Mouse (Mus musculus): ENCODE results near the gene Prss53. TPM values are rescaled to one million over a fixed set of nuclear protein-coding genes. Genes with fewer than 3 reads are reported as not detected.
"Not testable (repeated sequence)": the region's sequence is repeated elsewhere in the genome, so short reads cannot be mapped to it uniquely, and the experiment has no call there.

Prss53 gene
- polyA plus RNA-seq, 1 experiment from 2014 or later = 1.2 TPM

GRCm38 (mm10) chr7:127840886-127841285 is 49.9 kb downstream of the Prss53 start:
- Histone ChIP-seq H3K9ac (peak overlapping the region; percentile 90), H3K4me2 (peak overlapping the region; percentile 92), H3K4me1 (replicated peaks) (peaks cover 14% of the 10 kb centered on the region), H3K9me3 (replicated peaks) (no peaks in the 10 kb centered on the region), H3K36me3 (peaks cover 18% of the 10 kb centered on the region), H3K27me3 (no peaks in the 10 kb centered on the region), H3K4me3 (peak overlapping the region; percentile 94), H3K27ac (peak overlapping the region; percentile 96)
- ATAC-seq (replicated peaks; ENCODE audit: insufficient number of reproducible peaks, insufficient read depth, low FRiP score, low read depth) = no peak
- 5% methylated on average over 15 of the region's 15 CpGs for WGBS

- peaks cover 18% of the 10 kb centered on the region for H3K36me3 ChIP-seq
- H3K27me3 ChIP-seq; H3K4me3 ChIP-seq; ATAC-seq (replicated peaks; ENCODE audit: insufficient number of reproducible peaks, insufficient read depth, low FRiP score, low read depth); H3K4me2 ChIP-seq; H3K27ac ChIP-seq; H3K9ac ChIP-seq; H3K9me3 ChIP-seq (replicated peaks): not testable (repeated sequence)
- H3K4me1 ChIP-seq (replicated peaks) = peaks cover 14% of the 10 kb centered on the region
- WGBS = 76% methylated on average over 2 of the region's 2 CpGs
Observed at GRCm38 (mm10) chr7:127840031-127840430, 50.7 kb downstream of the Prss53 start.

GRCm38 (mm10) chr7:127837878-127838277 is 52.9 kb downstream of the Prss53 start:
- not testable (repeated sequence) for ATAC-seq (replicated peaks; ENCODE audit: insufficient number of reproducible peaks, insufficient read depth, low FRiP score, low read depth); H3K4me2 ChIP-seq; H3K9ac ChIP-seq; H3K27me3 ChIP-seq; H3K9me3 ChIP-seq (replicated peaks); H3K36me3 ChIP-seq; H3K27ac ChIP-seq; H3K4me3 ChIP-seq
- peaks cover 12% of the 10 kb centered on the region for H3K4me1 ChIP-seq (replicated peaks)
- 73% methylated on average over 4 of the region's 4 CpGs for WGBS

GRCm38 (mm10) chr7:127837473-127837872 is 53.3 kb downstream of the Prss53 start:
- no peaks in the 10 kb centered on the region for H3K9me3 ChIP-seq (replicated peaks)
- no peak overlapping the region for H3K4me3 ChIP-seq
- H3K27ac ChIP-seq = no peak overlapping the region
- H3K4me2 ChIP-seq = no peak overlapping the region
- no peak for ATAC-seq (replicated peaks; ENCODE audit: insufficient number of reproducible peaks, insufficient read depth, low FRiP score, low read depth)
- no peaks in the 10 kb centered on the region for H3K27me3 ChIP-seq
- H3K36me3 ChIP-seq = no peaks in the 10 kb centered on the region
- H3K9ac ChIP-seq = no peak overlapping the region
- WGBS = 87% methylated on average over 5 of the region's 5 CpGs
- peaks cover 7% of the 10 kb centered on the region for H3K4me1 ChIP-seq (replicated peaks)

Other genes starting within 250 kb of the Prss53 start
- 37.2 and 45.7 TPM in 2 replicates for gene Bcl7c, start 182.0 kb downstream of the Prss53 start, polyA plus RNA-seq (2015; fragmentation: Nextera tagmentation; extraction: Ambion mirVana)
- 4.7 and 8.4 TPM in 2 replicates for gene Ctf1, start 178.2 kb downstream of the Prss53 start, polyA plus RNA-seq (2015; fragmentation: Nextera tagmentation; extraction: Ambion mirVana)
- 0.20 TPM in 1 of 2 replicates, not detected in the other for gene Ctf2, start 158.8 kb downstream of the Prss53 start, polyA plus RNA-seq (2015; fragmentation: Nextera tagmentation; extraction: Ambion mirVana)
- 1.4 and 2.2 TPM in 2 replicates for gene Fbxl19, start 146.4 kb downstream of the Prss53 start, polyA plus RNA-seq (2015; fragmentation: Nextera tagmentation; extraction: Ambion mirVana)
- 15.6 and 21.7 TPM in 2 replicates for gene Orai3, start 121.2 kb downstream of the Prss53 start, polyA plus RNA-seq (2015; fragmentation: Nextera tagmentation; extraction: Ambion mirVana)
- gene Setd1a, start 114.3 kb downstream of the Prss53 start, polyA plus RNA-seq (2015; fragmentation: Nextera tagmentation; extraction: Ambion mirVana) = 13.0 and 16.7 TPM in 2 replicates
- not detected in 2 replicates for gene Gm49388, start 105.4 kb downstream of the Prss53 start, polyA plus RNA-seq (2015; fragmentation: Nextera tagmentation; extraction: Ambion mirVana)
- 22.0 and 24.0 TPM in 2 replicates for gene Hsd3b7, start 90.4 kb downstream of the Prss53 start, polyA plus RNA-seq (2015; fragmentation: Nextera tagmentation; extraction: Ambion mirVana)
- gene Stx4a, start 66.7 kb downstream of the Prss53 start, polyA plus RNA-seq (2015; fragmentation: Nextera tagmentation; extraction: Ambion mirVana) = 50.5 and 51.0 TPM in 2 replicates
- gene Stx1b, start 66.4 kb downstream of the Prss53 start, polyA plus RNA-seq (2015; fragmentation: Nextera tagmentation; extraction: Ambion mirVana) = 1.4 and 2.1 TPM in 2 replicates
- gene Zfp646, start 14.7 kb downstream of the Prss53 start, polyA plus RNA-seq (2015; fragmentation: Nextera tagmentation; extraction: Ambion mirVana) = 5.3 and 7.0 TPM in 2 replicates
- gene Zfp668, start 14.1 kb downstream of the Prss53 start, polyA plus RNA-seq (2015; fragmentation: Nextera tagmentation; extraction: Ambion mirVana) = 7.9 and 11.1 TPM in 2 replicates
- gene Gm21974, start 4.5 kb upstream of the Prss53 start, polyA plus RNA-seq (2015; fragmentation: Nextera tagmentation; extraction: Ambion mirVana) = not detected in 2 replicates
- 95.9 and 126 TPM in 2 replicates for gene Vkorc1, start 4.6 kb upstream of the Prss53 start, polyA plus RNA-seq (2015; fragmentation: Nextera tagmentation; extraction: Ambion mirVana)
- 122 and 145 TPM in 2 replicates for gene Bckdk, start 13.1 kb upstream of the Prss53 start, polyA plus RNA-seq (2015; fragmentation: Nextera tagmentation; extraction: Ambion mirVana)
- gene Kat8, start 21.5 kb upstream of the Prss53 start, polyA plus RNA-seq (2015; fragmentation: Nextera tagmentation; extraction: Ambion mirVana) = 23.5 and 27.6 TPM in 2 replicates
- 1.9 and 6.0 TPM in 2 replicates for gene Prss8, start 39.1 kb upstream of the Prss53 start, polyA plus RNA-seq (2015; fragmentation: Nextera tagmentation; extraction: Ambion mirVana)
- 7.9 and 10.0 TPM in 2 replicates for gene Prss36, start 55.8 kb upstream of the Prss53 start, polyA plus RNA-seq (2015; fragmentation: Nextera tagmentation; extraction: Ambion mirVana)
- 254 and 307 TPM in 2 replicates for gene Fus, start 76.5 kb upstream of the Prss53 start, polyA plus RNA-seq (2015; fragmentation: Nextera tagmentation; extraction: Ambion mirVana)
- gene Pycard, start 102.9 kb upstream of the Prss53 start, polyA plus RNA-seq (2015; fragmentation: Nextera tagmentation; extraction: Ambion mirVana) = 42.8 and 56.1 TPM in 2 replicates
- gene Trim72, start 113.0 kb upstream of the Prss53 start, polyA plus RNA-seq (2015; fragmentation: Nextera tagmentation; extraction: Ambion mirVana) = 0.77 and 1.1 TPM in 2 replicates
- gene Itgam, start 171.7 kb upstream of the Prss53 start, polyA plus RNA-seq (2015; fragmentation: Nextera tagmentation; extraction: Ambion mirVana) = 0.69 and 1.6 TPM in 2 replicates
- gene Gm49368, start 171.7 kb upstream of the Prss53 start, polyA plus RNA-seq (2015; fragmentation: Nextera tagmentation; extraction: Ambion mirVana) = not detected in 2 replicates
- gene Itgax, start 238.6 kb upstream of the Prss53 start, polyA plus RNA-seq (2015; fragmentation: Nextera tagmentation; extraction: Ambion mirVana) = 0.14 and 0.61 TPM in 2 replicates

All from heart, embryonic 15.5 days (tissue).